Mouse (Mus musculus) intestine, postnatal 0 days (tissue): ENCODE measurements at regions not wholly inside any gene's neighbourhood (a gene's known extent, or its start where the extent isn't known, plus 50 kb on each side); places are given as distances from the start of the nearest gene placed in this dataset.

Experiments
- ATAC-seq: fragments of 200-750 bp; cut with Nextera tagmentation; 2 replicates; pipeline ENCODE4 v1.8.0; 2017; ENCODE audit warnings: mild to moderate bottlenecking, moderate TSS enrichment, moderate library complexity
- H3K27ac ChIP-seq: fragments of 300-500 bp; sonication (generic); 2 replicates; pipeline ENCODE4 v1.5.1; 2014; ENCODE audit warnings: mild to moderate bottlenecking, low read depth, low read length, moderate library complexity
- H3K27me3 ChIP-seq: fragments of 300-500 bp; sonication (generic); replicated peaks from 2 replicates; pipeline ENCODE4 v1.6.1; 2014; ENCODE audit warnings: low read length, mixed read lengths; ENCODE audit not compliant: control insufficient read depth, insufficient read depth
- H3K36me3 ChIP-seq: fragments of 300-500 bp; sonication (generic); 2 replicates; pipeline ENCODE4 v1.6.1; 2014; ENCODE audit warnings: mild to moderate bottlenecking, moderate library complexity; ENCODE audit not compliant: control insufficient read depth, insufficient read depth
- H3K4me1 ChIP-seq: fragments of 300-500 bp; sonication (generic); replicated peaks from 2 replicates; pipeline ENCODE4 v1.6.1; 2014; ENCODE audit warnings: antibody characterized with exemption, low read length, mixed read lengths; ENCODE audit not compliant: control insufficient read depth, insufficient read depth
- H3K4me2 ChIP-seq: fragments of 300-500 bp; sonication (generic); replicated peaks from 2 replicates; pipeline ENCODE4 v1.6.1; 2014; ENCODE audit warnings: low read depth, mild to moderate bottlenecking, moderate library complexity
- H3K4me3 ChIP-seq: fragments of 300-500 bp; sonication (generic); 2 replicates; pipeline ENCODE4 v1.5.1; 2014; ENCODE audit warnings: low read depth, low read length
- H3K9ac ChIP-seq: fragments of 300-500 bp; sonication (generic); 2 replicates; pipeline ENCODE4 v1.6.1; 2014; ENCODE audit warnings: mild to moderate bottlenecking, low read depth, low read length
- H3K9me3 ChIP-seq: fragments of 300-500 bp; sonication (generic); 2 replicates; pipeline ENCODE4 v1.6.1; 2016; ENCODE audit warnings: mixed run types; ENCODE audit not compliant: control insufficient read depth
- CTCF ChIP-seq: sonication (generic); IDR thresholded peaks from 2 replicates; pipeline ENCODE4 v1.5.1; 2016; ENCODE audit warnings: low read depth, mild to moderate bottlenecking, control low read depth, antibody characterized with exemption, moderate library complexity
- WGBS: fragments of 180-500 bp; shearing (Covaris S2); extraction: QIAGEN DNeasy Blood & Tissue Kit; methylation state at CpG from one replicate; pipeline ENCODE4 v1.1.7; 2014; 5-methylcytosine and 5-hydroxymethylcytosine counted together

DNA sequence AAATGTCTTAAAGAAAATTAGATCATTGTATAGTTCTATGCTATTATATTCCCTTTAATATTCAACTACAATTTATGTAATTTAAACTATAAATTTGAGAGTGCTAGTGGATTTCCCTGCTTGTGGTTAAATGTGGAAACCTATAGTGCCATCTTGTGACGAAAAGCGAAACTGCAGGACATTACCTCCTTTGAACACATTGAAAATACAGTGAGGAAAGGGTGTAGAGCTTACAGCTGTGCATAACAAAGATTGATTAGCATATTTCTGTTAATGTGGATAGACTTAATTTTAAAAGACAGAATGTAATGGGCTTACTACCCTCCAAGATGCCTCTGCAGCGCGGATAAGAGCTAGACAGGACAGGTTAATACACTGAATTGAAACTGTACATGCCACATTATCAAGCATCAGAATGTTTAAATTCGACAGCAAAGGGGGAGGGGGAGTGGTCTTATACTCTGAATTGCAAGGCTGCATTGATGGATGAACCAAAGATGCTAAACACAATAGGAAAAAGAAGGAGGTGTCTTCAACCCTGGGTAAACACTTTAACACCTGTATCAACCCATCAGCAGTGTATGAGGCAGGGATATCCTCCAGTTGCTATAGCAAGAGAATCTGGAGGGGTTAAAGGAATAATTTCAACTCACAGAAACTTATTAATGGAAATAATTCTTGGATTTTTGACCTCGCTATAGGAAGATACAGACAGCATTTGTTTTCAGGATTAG lies 101.3 kb upstream of the Tdrd3 start:
- Histone ChIP-seq H3K9ac (no peak overlapping the region), H3K4me2 (no peak overlapping the region), H3K36me3 (no peaks in the 10 kb centered on the region), H3K27me3 (no peaks in the 10 kb centered on the region), H3K4me1 (no peaks in the 10 kb centered on the region), H3K27ac (no peak overlapping the region), H3K4me3 (no peak overlapping the region), H3K9me3 (no peaks in the 10 kb centered on the region)
- 26% methylated on average over 6 of the region's 6 CpGs for WGBS
- no peak for ATAC-seq
- TF ChIP-seq CTCF = peak; percentile 84

DNA sequence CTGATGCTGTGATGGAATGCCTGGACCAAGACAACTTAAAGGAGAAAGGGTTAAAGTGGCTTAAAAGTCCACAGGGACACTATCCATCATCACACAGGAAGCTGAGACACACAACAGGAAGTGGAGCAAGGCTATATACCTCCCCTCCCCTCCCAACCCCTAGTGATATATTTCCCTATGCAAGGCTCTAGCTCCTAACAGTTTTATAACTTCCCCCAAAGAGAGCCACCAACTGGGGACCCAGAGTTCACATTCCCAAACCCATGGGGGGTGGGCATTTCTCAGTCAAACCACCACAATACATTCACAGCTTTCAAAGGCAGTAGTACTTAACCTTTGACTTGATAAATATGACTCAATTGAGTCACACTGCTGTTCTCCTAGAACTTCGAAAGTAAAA lies 88.6 kb upstream of the Tdrd3 start:
- Histone ChIP-seq H3K4me1 (no peaks in the 10 kb centered on the region), H3K4me3 (no peak overlapping the region), H3K9me3 (no peaks in the 10 kb centered on the region), H3K9ac (no peak overlapping the region), H3K27me3 (no peaks in the 10 kb centered on the region), H3K36me3 (no peaks in the 10 kb centered on the region), H3K4me2 (no peak overlapping the region), H3K27ac (no peak overlapping the region)
- no peak for ATAC-seq
- 34% methylated on average over 1 of the region's 1 CpGs for WGBS
- no peak for TF ChIP-seq CTCF

DNA sequence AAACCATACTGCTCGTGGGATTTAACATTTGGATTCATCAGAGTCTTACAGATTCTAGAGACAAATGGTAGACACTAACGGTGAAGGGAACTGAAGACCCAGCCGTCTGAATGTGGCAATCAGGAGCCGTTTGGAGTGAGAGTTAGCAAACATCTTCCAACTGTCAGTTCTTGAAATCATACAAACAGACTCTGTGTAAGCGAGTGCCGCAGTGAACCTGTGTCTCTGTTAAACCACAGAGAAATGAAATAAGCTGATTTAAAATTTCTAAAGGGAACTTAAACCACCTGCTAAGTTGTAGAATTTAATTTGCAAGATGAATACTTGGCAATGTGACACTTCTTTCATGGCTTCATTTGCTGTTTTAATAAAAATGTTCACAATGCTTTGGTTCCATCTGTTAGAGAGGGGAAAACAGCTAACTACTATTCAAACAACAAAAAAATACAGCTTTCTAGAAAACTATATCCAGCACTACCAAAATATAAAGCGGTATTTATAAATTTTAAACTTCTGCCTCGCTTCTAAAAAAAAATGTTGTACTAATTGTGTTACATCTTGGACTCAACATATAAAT lies 78.4 kb upstream of the Tdrd3 start:
- Histone ChIP-seq H3K4me2 (no peak overlapping the region), H3K27ac (no peak overlapping the region), H3K4me1 (no peaks in the 10 kb centered on the region), H3K27me3 (no peaks in the 10 kb centered on the region), H3K9me3 (no peaks in the 10 kb centered on the region), H3K4me3 (no peak overlapping the region), H3K9ac (no peak overlapping the region), H3K36me3 (no peaks in the 10 kb centered on the region)
- TF ChIP-seq CTCF = no peak
- no peak for ATAC-seq
- WGBS = 73% methylated on average over 8 of the region's 8 CpGs

- no peaks in the 10 kb centered on the region for H3K4me1 ChIP-seq
- H3K36me3 ChIP-seq = no peaks in the 10 kb centered on the region
- no peak overlapping the region for H3K4me3 ChIP-seq
- 87% methylated on average over 1 of the region's 1 CpGs for WGBS
- no peak overlapping the region for H3K27ac ChIP-seq
- H3K9ac ChIP-seq = no peak overlapping the region
- H3K9me3 ChIP-seq = no peaks in the 10 kb centered on the region
- TF ChIP-seq CTCF = no peak
- no peaks in the 10 kb centered on the region for H3K27me3 ChIP-seq
- ATAC-seq = no peak
- H3K4me2 ChIP-seq = no peak overlapping the region
Observed at GRCm38 (mm10) chr14:87344540-87344939, 71.9 kb upstream of the Tdrd3 start.

GRCm38 (mm10) chr14:87346812-87347211 lies 69.6 kb upstream of the Tdrd3 start:
- Histone ChIP-seq H3K9me3 (no peaks in the 10 kb centered on the region), H3K9ac (no peak overlapping the region), H3K36me3 (no peaks in the 10 kb centered on the region), H3K4me2 (no peak overlapping the region), H3K4me3 (no peak overlapping the region), H3K4me1 (no peaks in the 10 kb centered on the region), H3K27me3 (no peaks in the 10 kb centered on the region), H3K27ac (no peak overlapping the region)
- no peak for TF ChIP-seq CTCF
- ATAC-seq = no peak
- 89% methylated on average over 3 of the region's 3 CpGs for WGBS

GRCm38 (mm10) chr14:87348825-87349224 lies 67.6 kb upstream of the Tdrd3 start:
- Histone ChIP-seq H3K27me3 (no peaks in the 10 kb centered on the region), H3K4me2 (no peak overlapping the region), H3K9ac (no peak overlapping the region), H3K36me3 (no peaks in the 10 kb centered on the region), H3K27ac (no peak overlapping the region), H3K4me1 (no peaks in the 10 kb centered on the region), H3K4me3 (no peak overlapping the region), H3K9me3 (no peaks in the 10 kb centered on the region)
- ATAC-seq = no peak
- WGBS = 85% methylated on average over 3 of the region's 3 CpGs
- TF ChIP-seq CTCF = no peak
